Comparison of ENCODE assay signal across 9 mouse cellular contexts in genomic region chr1:133135808-133136207, GRCm38 (mm10). TPM values are rescaled to one million over a fixed set of nuclear protein-coding genes. Genes with fewer than 3 reads are reported as not detected.
DNase-seq lines count a peak whose midpoint lies in the region; ATAC-seq and TF ChIP-seq lines count a peak whose summit lies in the region.
"Had no signal": no experiment of that assay in that cellular context is flagged by ENCODE, and none has a peak within 500 bp of the region (broad histone marks: within the 10 kb centered on the region; RNA-seq: fewer than 3 reads in every experiment).

No protein-coding gene starts in this region.

- WGBS in heart, embryonic 14.5 days, result 65% methylated on average over 5 of the region's 5 CpGs
- 19% methylated on average over 5 of the region's 5 CpGs for WGBS in bone marrow, adult 2 months
- 61% methylated on average over 5 of the region's 5 CpGs for WGBS in hindbrain, embryonic 15.5 days
- WGBS in midbrain, embryonic 15.5 days, result 61% methylated on average over 5 of the region's 5 CpGs

- no peak for TF ChIP-seq POLR2A in bone marrow, adult 2 months (IDR thresholded peaks at IDR 0.05; ENCODE audit: borderline replicate concordance, control insufficient read depth, low read depth, low read length)

- H3K27ac ChIP-seq in heart, embryonic 14.5 days (replicated peaks in 1 of 2; ENCODE audit: control insufficient read depth in 1 of 2, insufficient read depth in 1 of 2, low read depth in 2 of 2, low read length in 2 of 2), result no peak overlapping the region
- H3K27ac ChIP-seq in bone marrow, adult 2 months (ENCODE audit: control insufficient read depth, insufficient read depth, low read depth, low read length, poor library complexity), result no peak overlapping the region
- no peak overlapping the region for H3K27ac ChIP-seq in hindbrain, embryonic 15.5 days (replicated peaks)
- H3K27ac ChIP-seq in midbrain, embryonic 15.5 days, result no peak overlapping the region

- H3K9me3 ChIP-seq in heart, embryonic 14.5 days (ENCODE audit: control insufficient read depth, low read length), result no peaks in the 10 kb centered on the region
- no peaks in the 10 kb centered on the region for H3K9me3 ChIP-seq in hindbrain, embryonic 15.5 days
- H3K9me3 ChIP-seq in midbrain, embryonic 15.5 days, result no peaks in the 10 kb centered on the region

- no peak for TF ChIP-seq CTCF in bone marrow, adult 2 months (IDR thresholded peaks at IDR 0.05; ENCODE audit: control insufficient read depth, insufficient read depth, low read length)

- DNase-seq in heart, postnatal 36 days, result no peak
- DNase-seq in spleen, postnatal 10 days (ENCODE audit: low spot score in 2 of 2), result no peak
- no peak for DNase-seq in thymus, postnatal 36 days
- no peak for DNase-seq in left cerebral cortex, adult 18-20 months (ENCODE audit: low spot score in 2 of 2)
- DNase-seq: thymus, postnatal 14 days had no signal

- H3K9ac ChIP-seq in heart, embryonic 14.5 days (ENCODE audit: low read length), result peak overlapping the region; percentile 26; the same call in 1 of the 2 replicates
- no peak overlapping the region for H3K9ac ChIP-seq in hindbrain, embryonic 15.5 days
- no peak overlapping the region for H3K9ac ChIP-seq in midbrain, embryonic 15.5 days

- peak overlapping the region; percentile 99 for H3K4me2 ChIP-seq in heart, embryonic 14.5 days (ENCODE audit: low read length)
- peak overlapping the region; percentile 79 for H3K4me2 ChIP-seq in hindbrain, embryonic 15.5 days
- H3K4me2 ChIP-seq in midbrain, embryonic 15.5 days, result peak overlapping the region; percentile 95; the same call in 1 of the 2 replicates

- peaks cover 65% of the 10 kb centered on the region for H3K36me3 ChIP-seq in heart, embryonic 14.5 days (ENCODE audit: control insufficient read depth, insufficient read depth, low read length)
- peaks cover 37% of the 10 kb centered on the region for H3K36me3 ChIP-seq in hindbrain, embryonic 15.5 days
- H3K36me3 ChIP-seq in midbrain, embryonic 15.5 days (replicated peaks), result peaks cover 32% of the 10 kb centered on the region; the same call in 1 of the 2 replicates

- ATAC-seq in heart, embryonic 14.5 days (ENCODE audit: insufficient number of reproducible peaks, insufficient read depth, low FRiP score, low read depth), result no peak
- no peak for ATAC-seq in hindbrain, embryonic 15.5 days (ENCODE audit: low FRiP score, low read depth)
- no peak for ATAC-seq in midbrain, embryonic 15.5 days (replicated peaks)

- peaks cover 3 to 17% of the 10 kb centered on the region in 2 experiments for H3K4me1 ChIP-seq in heart, embryonic 14.5 days (ENCODE audit: control insufficient read depth in 2 of 2, insufficient read depth in 2 of 2, low read length in 2 of 2)
- no peaks in the 10 kb centered on the region for H3K4me1 ChIP-seq in bone marrow, adult 2 months (ENCODE audit: control insufficient read depth, insufficient read depth, low read length)
- H3K4me1 ChIP-seq in hindbrain, embryonic 15.5 days (replicated peaks), result peaks cover 40% of the 10 kb centered on the region
- peaks cover 48% of the 10 kb centered on the region for H3K4me1 ChIP-seq in midbrain, embryonic 15.5 days

- peak overlapping the region in 1 of 2 experiments; percentile 87; a peak in 1 of 4 replicates for H3K4me3 ChIP-seq in heart, embryonic 14.5 days (ENCODE audit: control insufficient read depth in 1 of 2, insufficient read depth in 1 of 2, low read depth in 1 of 2, low read length in 2 of 2)
- peak overlapping the region; percentile 34 for H3K4me3 ChIP-seq in bone marrow, adult 2 months (replicated peaks; ENCODE audit: control insufficient read depth, low read depth, low read length)
- peak overlapping the region; percentile 14 for H3K4me3 ChIP-seq in hindbrain, embryonic 15.5 days
- no peak overlapping the region; the same call in none of the 2 replicates for H3K4me3 ChIP-seq in midbrain, embryonic 15.5 days

- intact Hi-C loops in heart, postnatal 36 days (cut with DNase I), result no loop called here

- H3K27me3 ChIP-seq in heart, embryonic 14.5 days (ENCODE audit: control insufficient read depth, insufficient read depth, low read length), result no peaks in the 10 kb centered on the region
- H3K27me3 ChIP-seq in hindbrain, embryonic 15.5 days, result no peaks in the 10 kb centered on the region
- no peaks in the 10 kb centered on the region for H3K27me3 ChIP-seq in midbrain, embryonic 15.5 days (replicated peaks)

RNA-seq across cellular contexts. Expression of gene Ppp1r15b, which starts 4.9 kb away (rescaled TPM):
- 24.5 and 24.6 TPM in 2 replicates for polyA plus RNA-seq in heart, embryonic 14.5 days (2014; fragmentation: Nextera tagmentation; extraction: Ambion mirVana)
- total RNA-seq in heart, postnatal 36 days (2021), result 10 to 100 TPM; 24.1 to 26.0 TPM
- 51.2 and 59.4 TPM in 2 replicates for polyA plus RNA-seq in bone marrow, adult 2 months (2011; ENCODE audit: insufficient read depth, insufficient read length, low replicate concordance, missing spikeins)
- 26.7 and 28.0 TPM in 2 replicates for polyA plus RNA-seq in hindbrain, embryonic 15.5 days (2015; fragmentation: Nextera tagmentation; extraction: Ambion mirVana)
- 29.2 and 30.1 TPM in 2 replicates for polyA plus RNA-seq in midbrain, embryonic 15.5 days (2015; fragmentation: Nextera tagmentation; extraction: Ambion mirVana)
- total RNA-seq in left cerebral cortex, adult 18-20 months (2021), result 10 to 100 TPM; 44.6 to 49.3 TPM

RNA-seq across cellular contexts. Expression of gene Plekha6, which starts 28.2 kb away (rescaled TPM):
- 12.4 and 16.5 TPM in 2 replicates for polyA plus RNA-seq in heart, embryonic 14.5 days (2014; fragmentation: Nextera tagmentation; extraction: Ambion mirVana)
- total RNA-seq in heart, postnatal 36 days (2021), result 10 to 100 TPM; 64.2 to 79.7 TPM
- polyA plus RNA-seq in bone marrow, adult 2 months (2011; ENCODE audit: insufficient read depth, insufficient read length, low replicate concordance, missing spikeins), result 0.84 and 2.1 TPM in 2 replicates
- 17.2 and 19.9 TPM in 2 replicates for polyA plus RNA-seq in hindbrain, embryonic 15.5 days (2015; fragmentation: Nextera tagmentation; extraction: Ambion mirVana)
- 21.4 and 23.4 TPM in 2 replicates for polyA plus RNA-seq in midbrain, embryonic 15.5 days (2015; fragmentation: Nextera tagmentation; extraction: Ambion mirVana)
- total RNA-seq in left cerebral cortex, adult 18-20 months (2021), result 10 to 100 TPM; 78.2 to 91.1 TPM
